Mouse (Mus musculus): ENCODE results near the gene Wbp4. TPM values are rescaled to one million over a fixed set of nuclear protein-coding genes. Genes with fewer than 3 reads are reported as not detected.

Wbp4 gene
- polyA plus RNA-seq, 1 experiment: 7.3 TPM

- TF ChIP-seq POLR2A (IDR thresholded peaks at IDR 0.05; ENCODE audit: control insufficient read depth, extremely low read depth, insufficient read depth, low read length, poor library complexity) (no peak), CTCF (IDR thresholded peaks at IDR 0.05; ENCODE audit: borderline replicate concordance, control insufficient read depth, extremely low read depth, insufficient read depth, low read length, poor library complexity) (no peak)
- peak; percentile 63 for DNase-seq
- Histone ChIP-seq H3K27ac (ENCODE audit: control insufficient read depth, insufficient read depth, low read length) (peak overlapping the region; percentile 100), H3K27me3 (ENCODE audit: control insufficient read depth, insufficient read depth, low read length) (no peaks in the 10 kb centered on the region), H3K36me3 (ENCODE audit: control insufficient read depth, insufficient read depth, low read length) (peaks cover 8% of the 10 kb centered on the region; the same call in 1 of the 2 replicates), H3K4me1 (replicated peaks; ENCODE audit: control insufficient read depth, insufficient read depth, low read length) (peaks cover 19% of the 10 kb centered on the region), H3K4me3 (ENCODE audit: control insufficient read depth, insufficient read depth, low read length) (peak overlapping the region; percentile 10; the same call in 1 of the 2 replicates)
- 4% methylated on average over 6 of the region's 6 CpGs for WGBS
These were observed 40.3 kb upstream of the Wbp4 start for GRCm38 (mm10) chr14:79521471-79522117.

DNA sequence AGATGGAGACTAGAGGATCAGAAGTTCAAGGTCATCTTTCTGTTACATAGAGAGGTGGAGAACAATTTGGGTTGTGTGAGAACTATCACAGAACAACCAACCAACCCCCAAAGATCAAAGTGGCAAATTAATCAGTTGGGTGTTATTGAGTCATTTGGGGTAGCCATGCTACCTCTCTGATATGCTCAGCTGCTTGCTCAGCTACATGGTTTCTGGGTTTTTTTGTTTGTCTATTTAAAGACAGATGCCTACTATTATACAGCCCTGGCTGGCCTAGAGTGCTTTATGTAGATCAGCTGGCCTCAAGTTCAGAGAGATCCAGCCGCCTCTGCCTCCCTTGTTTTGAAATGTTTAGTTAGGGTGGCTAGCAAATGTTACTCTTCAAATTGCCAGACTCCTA is 39.7 kb upstream of the Wbp4 start:
- peaks cover 18% of the 10 kb centered on the region for H3K4me1 ChIP-seq (replicated peaks; ENCODE audit: control insufficient read depth, insufficient read depth, low read length)
- H3K36me3 ChIP-seq (ENCODE audit: control insufficient read depth, insufficient read depth, low read length): peaks cover 4% of the 10 kb centered on the region; the same call in 1 of the 2 replicates
- WGBS: 0% methylated on average over 1 of the region's 1 CpGs
- H3K4me3 ChIP-seq (ENCODE audit: control insufficient read depth, insufficient read depth, low read length): no peak overlapping the region
- peak overlapping the region; percentile 100 for H3K27ac ChIP-seq (ENCODE audit: control insufficient read depth, insufficient read depth, low read length)
- H3K27me3 ChIP-seq (ENCODE audit: control insufficient read depth, insufficient read depth, low read length): no peaks in the 10 kb centered on the region
- DNase-seq: peak; percentile 37
- no peak for TF ChIP-seq CTCF (IDR thresholded peaks at IDR 0.05; ENCODE audit: borderline replicate concordance, control insufficient read depth, extremely low read depth, insufficient read depth, low read length, poor library complexity)
- TF ChIP-seq POLR2A (IDR thresholded peaks at IDR 0.05; ENCODE audit: control insufficient read depth, extremely low read depth, insufficient read depth, low read length, poor library complexity): no peak

- Histone ChIP-seq H3K27me3 (ENCODE audit: control insufficient read depth, insufficient read depth, low read length) (no peaks in the 10 kb centered on the region), H3K36me3 (ENCODE audit: control insufficient read depth, insufficient read depth, low read length) (no peaks in the 10 kb centered on the region), H3K4me3 (ENCODE audit: control insufficient read depth, insufficient read depth, low read length) (no peak overlapping the region), H3K27ac (ENCODE audit: control insufficient read depth, insufficient read depth, low read length) (peak overlapping the region; percentile 100; the same call in 1 of the 2 replicates), H3K4me1 (replicated peaks; ENCODE audit: control insufficient read depth, insufficient read depth, low read length) (peaks cover 14% of the 10 kb centered on the region)
- TF ChIP-seq POLR2A (IDR thresholded peaks at IDR 0.05; ENCODE audit: control insufficient read depth, extremely low read depth, insufficient read depth, low read length, poor library complexity) (no peak), CTCF (IDR thresholded peaks at IDR 0.05; ENCODE audit: borderline replicate concordance, control insufficient read depth, extremely low read depth, insufficient read depth, low read length, poor library complexity) (no peak)
- DNase-seq: no peak
These were observed 39.3 kb upstream of the Wbp4 start for GRCm38 (mm10) chr14:79520612-79521011.

GRCm38 (mm10) chr14:79519663-79519975 is 38.3 kb upstream of the Wbp4 start:
- H3K36me3 ChIP-seq (ENCODE audit: control insufficient read depth, insufficient read depth, low read length): no peaks in the 10 kb centered on the region
- H3K4me1 ChIP-seq (replicated peaks; ENCODE audit: control insufficient read depth, insufficient read depth, low read length): peaks cover 13% of the 10 kb centered on the region
- DNase-seq: peak; percentile 39
- TF ChIP-seq POLR2A (IDR thresholded peaks at IDR 0.05; ENCODE audit: control insufficient read depth, extremely low read depth, insufficient read depth, low read length, poor library complexity): no peak
- no peak for TF ChIP-seq CTCF (IDR thresholded peaks at IDR 0.05; ENCODE audit: borderline replicate concordance, control insufficient read depth, extremely low read depth, insufficient read depth, low read length, poor library complexity)
- peak overlapping the region; percentile 72 for H3K4me3 ChIP-seq (ENCODE audit: control insufficient read depth, insufficient read depth, low read length)
- peak overlapping the region; percentile 98 for H3K27ac ChIP-seq (ENCODE audit: control insufficient read depth, insufficient read depth, low read length)
- no peaks in the 10 kb centered on the region for H3K27me3 ChIP-seq (ENCODE audit: control insufficient read depth, insufficient read depth, low read length)
- 0% methylated on average over 1 of the region's 1 CpGs for WGBS

DNA sequence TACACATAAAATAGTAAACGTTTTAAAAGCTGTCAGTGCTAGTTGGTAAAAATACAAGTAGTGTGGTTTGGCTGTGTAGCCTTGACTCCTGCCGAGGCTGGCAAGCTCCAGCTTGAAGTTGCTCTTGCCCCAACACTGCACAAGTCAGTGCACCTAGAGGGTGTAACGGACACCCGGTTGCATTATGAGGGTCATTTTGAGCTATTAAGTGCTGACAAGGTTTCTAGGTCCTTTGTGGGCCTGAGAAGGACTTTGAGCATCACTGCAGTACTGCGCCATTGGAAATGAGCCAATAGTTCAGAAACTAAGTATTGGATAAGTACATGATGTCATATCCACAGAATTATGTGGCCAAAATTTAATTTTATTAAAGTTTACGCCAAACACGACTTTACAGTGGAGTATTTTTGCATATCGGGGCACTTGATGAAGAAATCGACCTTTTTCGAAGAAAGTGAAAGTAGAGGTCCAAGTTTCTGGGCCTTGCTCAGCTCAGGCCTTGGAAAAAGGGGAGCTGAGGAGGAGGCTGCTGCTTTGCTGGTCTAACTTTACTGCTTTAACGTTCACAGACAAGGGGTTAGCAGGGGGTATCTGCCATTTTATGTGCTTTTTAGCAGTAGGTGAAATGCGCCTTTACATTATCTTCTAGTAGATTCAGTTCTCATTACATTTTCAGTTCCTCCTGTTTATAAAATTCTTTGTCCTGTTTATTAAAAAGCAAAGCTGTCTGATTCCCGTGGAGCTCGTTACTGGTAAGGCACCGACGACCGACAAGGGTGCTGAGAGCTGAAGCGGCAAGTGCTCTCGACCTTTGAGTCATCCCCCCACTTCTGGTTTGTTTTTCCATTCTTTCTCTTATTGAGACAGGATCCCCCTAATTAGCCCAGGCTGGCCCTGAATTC is 37.7 kb upstream of the Wbp4 start:
- DNase-seq: peak; percentile 44
- Histone ChIP-seq H3K4me3 (ENCODE audit: control insufficient read depth, insufficient read depth, low read length) (peak overlapping the region; percentile 72), H3K4me1 (replicated peaks; ENCODE audit: control insufficient read depth, insufficient read depth, low read length) (peaks cover 7% of the 10 kb centered on the region), H3K27me3 (ENCODE audit: control insufficient read depth, insufficient read depth, low read length) (no peaks in the 10 kb centered on the region), H3K36me3 (ENCODE audit: control insufficient read depth, insufficient read depth, low read length) (no peaks in the 10 kb centered on the region), H3K27ac (ENCODE audit: control insufficient read depth, insufficient read depth, low read length) (peak overlapping the region; percentile 98)
- 2% methylated on average over 19 of the region's 19 CpGs for WGBS
- TF ChIP-seq CTCF (IDR thresholded peaks at IDR 0.05; ENCODE audit: borderline replicate concordance, control insufficient read depth, extremely low read depth, insufficient read depth, low read length, poor library complexity) (no peak), POLR2A (IDR thresholded peaks at IDR 0.05; ENCODE audit: control insufficient read depth, extremely low read depth, insufficient read depth, low read length, poor library complexity) (no peak)

DNA sequence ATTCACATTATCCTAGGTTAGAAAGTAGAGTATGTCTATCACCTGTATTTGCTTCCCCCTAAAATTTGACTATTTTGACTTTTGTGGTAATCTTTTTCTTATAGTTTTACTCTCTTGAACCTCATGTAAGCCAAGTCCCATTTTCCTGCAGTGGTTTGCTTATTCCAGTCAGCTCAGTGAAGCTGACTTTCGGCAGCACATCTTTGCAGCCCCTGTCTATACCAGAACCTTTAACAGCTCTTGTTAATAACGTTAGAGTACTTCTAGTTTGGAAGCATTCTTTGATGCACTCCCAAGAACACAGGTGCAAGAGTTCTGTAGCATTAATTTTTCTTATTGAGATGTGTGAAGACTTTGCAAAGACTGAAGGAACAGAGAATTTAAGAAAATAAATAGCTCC is 36.8 kb upstream of the Wbp4 start:
- peaks cover 6% of the 10 kb centered on the region for H3K4me1 ChIP-seq (replicated peaks; ENCODE audit: control insufficient read depth, insufficient read depth, low read length)
- peak overlapping the region; percentile 98 for H3K27ac ChIP-seq (ENCODE audit: control insufficient read depth, insufficient read depth, low read length)
- H3K36me3 ChIP-seq (ENCODE audit: control insufficient read depth, insufficient read depth, low read length): no peaks in the 10 kb centered on the region
- WGBS: 3% methylated on average over 2 of the region's 2 CpGs
- no peak for TF ChIP-seq POLR2A (IDR thresholded peaks at IDR 0.05; ENCODE audit: control insufficient read depth, extremely low read depth, insufficient read depth, low read length, poor library complexity)
- no peak for TF ChIP-seq CTCF (IDR thresholded peaks at IDR 0.05; ENCODE audit: borderline replicate concordance, control insufficient read depth, extremely low read depth, insufficient read depth, low read length, poor library complexity)
- no peak for DNase-seq
- H3K27me3 ChIP-seq (ENCODE audit: control insufficient read depth, insufficient read depth, low read length): no peaks in the 10 kb centered on the region
- no peak overlapping the region for H3K4me3 ChIP-seq (ENCODE audit: control insufficient read depth, insufficient read depth, low read length)

Measured in thymus, adult 2 months (tissue).